Mouse (Mus musculus): ENCODE results near the gene Rab34. TPM values are rescaled to one million over a fixed set of nuclear protein-coding genes. Genes with fewer than 3 reads are reported as not detected.
"Not testable (repeated sequence)": the region's sequence is repeated elsewhere in the genome, so short reads cannot be mapped to it uniquely, and the experiment has no call there.

The Rab34 gene
- polyA plus RNA-seq, 1 experiment = 112 TPM

DNA sequence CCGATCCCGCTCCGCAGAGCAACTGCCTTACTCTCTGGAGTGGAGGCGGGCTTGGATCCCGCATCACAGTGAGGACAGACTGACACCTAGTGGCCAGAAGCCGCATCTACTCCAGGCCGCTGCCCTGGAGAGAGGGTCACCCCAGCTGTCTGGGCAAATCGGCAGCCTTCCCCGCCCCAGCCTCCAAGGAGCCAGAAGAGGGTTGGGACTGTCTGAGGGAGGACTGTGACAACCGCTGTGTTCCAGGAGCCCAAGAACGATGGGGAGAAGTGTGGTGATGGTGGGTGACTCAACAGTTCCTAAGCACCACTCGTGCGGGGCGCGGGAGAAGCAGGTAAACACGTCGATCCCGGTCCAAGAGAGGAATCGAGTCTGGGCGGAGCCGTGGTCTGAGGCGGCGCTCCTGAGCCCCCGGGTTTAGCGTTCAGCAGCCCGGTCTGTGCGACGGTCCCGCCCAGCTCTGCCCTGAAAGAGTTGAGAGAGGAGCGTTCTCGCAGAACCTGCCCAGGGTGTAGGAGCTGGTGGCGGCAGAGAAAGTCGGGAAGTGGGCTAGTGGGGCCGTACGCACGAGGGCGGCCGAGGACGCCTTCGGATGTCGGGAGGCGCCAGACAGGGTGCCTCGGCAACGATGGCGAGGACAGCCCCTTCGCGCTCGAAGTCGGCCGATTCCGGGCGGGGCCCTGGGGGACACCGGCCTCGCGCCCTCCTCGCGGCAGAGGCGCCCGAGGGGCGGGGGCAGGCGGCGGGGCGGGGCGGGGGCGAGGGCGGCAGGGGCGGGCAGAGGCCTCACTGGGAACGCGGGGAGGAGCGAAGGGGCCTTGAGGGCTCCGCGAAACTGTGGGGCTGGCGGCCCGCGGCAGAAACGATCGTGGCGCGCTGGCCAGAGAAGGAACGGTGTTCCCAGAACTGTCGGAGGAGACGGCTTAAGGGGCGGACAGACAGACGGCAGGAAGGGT lies 10.0 kb upstream of the Rab34 start:
- Histone ChIP-seq H3K4me1 (ENCODE audit: control insufficient read depth, insufficient read depth, low read length) (peaks cover 5% of the 10 kb centered on the region), H3K4me3 (ENCODE audit: insufficient read depth, low read length) (peak overlapping the region; percentile 63), H3K27ac (ENCODE audit: insufficient read depth, low read length) (peak overlapping the region; percentile 90)
- TF ChIP-seq CTCF (IDR thresholded peaks at IDR 0.05; ENCODE audit: borderline replicate concordance, insufficient read depth, low read length) (peak; percentile 88), POLR2A (IDR thresholded peaks at IDR 0.05; ENCODE audit: low read depth, low read length) (peak; percentile 72)

DNA sequence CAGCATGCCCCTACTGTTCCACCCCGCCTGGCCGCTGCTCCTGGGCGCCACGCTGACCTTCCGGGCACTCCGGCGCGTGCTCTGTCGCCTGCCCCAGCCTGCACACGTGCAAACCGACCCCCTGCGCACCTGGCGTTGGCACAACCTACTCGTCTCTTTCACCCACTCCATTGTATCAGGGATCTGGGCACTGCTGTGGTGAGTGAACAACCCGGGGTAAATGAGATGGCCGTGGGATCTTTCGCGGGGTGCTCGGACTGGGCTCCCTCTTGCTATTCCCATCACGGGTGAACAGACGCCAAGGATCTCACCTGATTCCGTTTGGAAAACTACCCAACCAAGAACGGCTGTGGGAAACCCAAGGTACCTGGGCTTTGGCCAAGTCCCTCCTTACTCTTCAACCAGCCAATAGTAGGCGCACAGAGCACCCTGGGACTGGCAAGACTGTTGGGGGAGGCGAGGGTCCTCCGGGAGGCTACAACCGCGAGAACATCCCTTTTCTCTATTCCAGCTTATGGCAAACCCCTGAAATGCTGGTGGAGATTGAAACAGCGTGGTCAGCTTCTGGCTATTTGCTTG lies 9.3 kb upstream of the Rab34 start:
- H3K4me1 ChIP-seq (ENCODE audit: control insufficient read depth, insufficient read depth, low read length) = peaks cover 5% of the 10 kb centered on the region
- TF ChIP-seq CTCF (IDR thresholded peaks at IDR 0.05; ENCODE audit: borderline replicate concordance, insufficient read depth, low read length) (no peak), POLR2A (IDR thresholded peaks at IDR 0.05; ENCODE audit: low read depth, low read length) (peak; percentile 46)
- peak overlapping the region; percentile 63 for H3K4me3 ChIP-seq (ENCODE audit: insufficient read depth, low read length)
- peak overlapping the region; percentile 86 for H3K27ac ChIP-seq (ENCODE audit: insufficient read depth, low read length)

DNA sequence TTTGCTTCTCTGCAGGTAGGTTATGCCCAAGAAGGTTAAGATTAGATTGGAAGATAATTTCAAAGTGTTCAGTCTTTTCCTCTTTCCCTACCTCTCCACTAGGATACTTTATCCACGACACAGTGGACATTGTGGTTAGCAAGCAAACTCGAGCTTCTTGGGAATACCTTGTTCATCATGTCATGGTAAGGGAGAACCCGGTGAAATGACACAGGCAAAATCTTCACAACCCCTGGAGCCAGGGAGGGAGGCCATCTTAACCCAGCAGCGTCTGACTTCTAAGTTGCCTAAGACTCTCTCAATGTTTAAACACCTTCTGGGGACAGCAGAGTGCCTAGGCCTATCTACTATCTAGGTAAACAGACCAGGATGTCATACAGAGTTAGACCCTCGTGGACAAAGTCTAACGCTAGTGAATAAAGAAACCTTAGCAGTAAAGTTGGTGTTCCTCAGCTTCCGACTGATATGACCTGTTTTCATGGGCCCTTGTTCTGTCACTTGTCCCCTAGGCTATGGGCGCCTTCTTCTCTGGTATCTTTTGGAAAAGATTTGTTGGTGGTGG lies 8.7 kb upstream of the Rab34 start:
- H3K4me3 ChIP-seq (ENCODE audit: insufficient read depth, low read length) = peak overlapping the region; percentile 63
- H3K4me1 ChIP-seq (ENCODE audit: control insufficient read depth, insufficient read depth, low read length) = peaks cover 5% of the 10 kb centered on the region
- TF ChIP-seq POLR2A (IDR thresholded peaks at IDR 0.05; ENCODE audit: low read depth, low read length) (no peak), CTCF (IDR thresholded peaks at IDR 0.05; ENCODE audit: borderline replicate concordance, insufficient read depth, low read length) (no peak)
- H3K27ac ChIP-seq (ENCODE audit: insufficient read depth, low read length) = peak overlapping the region; percentile 86; the same call in 1 of the 2 replicates

DNA sequence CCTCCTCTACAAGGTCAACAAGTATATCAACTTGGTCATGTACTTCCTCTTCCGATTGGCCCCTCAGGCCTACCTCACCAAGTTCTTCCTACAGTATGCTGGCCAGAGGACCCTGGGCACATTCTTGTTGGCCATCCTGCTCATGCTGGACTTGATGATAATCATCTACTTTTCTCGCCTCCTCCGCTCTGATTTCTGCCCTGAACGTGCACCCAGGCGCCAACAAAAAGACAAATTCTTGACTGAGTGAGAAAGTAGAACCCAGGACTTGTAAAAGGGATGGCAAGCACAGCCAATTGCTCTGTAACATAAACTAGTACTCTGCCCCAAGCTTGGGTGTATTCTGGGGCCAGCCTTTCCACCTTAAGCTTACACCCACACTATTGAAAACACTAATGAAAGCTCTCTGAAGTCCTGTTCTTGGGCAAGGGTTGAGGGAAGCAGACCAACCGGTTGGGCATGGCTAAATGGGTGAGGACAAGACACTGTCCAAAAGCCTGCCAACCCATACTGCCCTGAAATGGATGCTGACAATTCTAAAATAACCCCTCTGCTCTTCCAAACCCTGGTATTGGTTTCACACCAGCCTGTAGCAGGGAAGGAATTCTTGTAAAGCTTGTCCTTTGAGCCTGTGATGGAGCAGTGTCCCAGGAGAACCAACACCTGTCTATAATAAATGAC lies 8.0 kb upstream of the Rab34 start:
- TF ChIP-seq POLR2A (IDR thresholded peaks at IDR 0.05; ENCODE audit: low read depth, low read length) (no peak; the same call in none of the 2 replicates), CTCF (IDR thresholded peaks at IDR 0.05; ENCODE audit: borderline replicate concordance, insufficient read depth, low read length) (no peak)
- Histone ChIP-seq H3K27ac (ENCODE audit: insufficient read depth, low read length) (peak overlapping the region; percentile 2; the same call in 1 of the 2 replicates), H3K4me3 (ENCODE audit: insufficient read depth, low read length) (peak overlapping the region; percentile 63; the same call in 1 of the 2 replicates)

DNA sequence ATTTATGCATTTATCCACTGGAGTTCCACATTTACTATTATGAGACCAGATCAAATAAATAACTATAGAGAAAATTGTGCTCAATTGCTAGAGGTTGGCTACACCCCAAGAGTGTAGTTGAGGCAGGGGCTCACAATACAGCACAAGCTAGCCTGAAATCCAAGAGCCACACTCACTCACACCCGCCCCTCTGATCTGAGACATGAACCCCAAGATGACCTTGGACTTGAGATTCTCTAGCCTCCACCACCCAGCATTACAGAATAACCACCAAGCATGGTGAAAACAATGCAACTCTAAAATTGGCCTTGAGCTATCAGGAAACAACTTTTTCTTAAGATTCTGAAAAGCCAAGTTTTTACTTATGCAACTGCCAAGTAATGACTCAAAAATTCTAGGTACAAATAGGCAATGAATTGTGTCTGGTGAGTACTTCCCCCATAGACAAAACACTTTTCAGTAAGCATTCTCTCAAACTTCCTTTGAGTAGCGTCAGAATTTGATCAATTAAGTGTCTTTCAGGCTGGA lies 6.3 kb upstream of the Rab34 start:
- H3K4me1 ChIP-seq (ENCODE audit: control insufficient read depth, insufficient read depth, low read length) = 0 out of 2 replicates have a peak, but pooled peaks cover 5% of the 10 kb centered on the region
- peak overlapping the region; percentile 88; the same call in 1 of the 2 replicates for H3K27ac ChIP-seq (ENCODE audit: insufficient read depth, low read length)
- H3K4me3 ChIP-seq (ENCODE audit: insufficient read depth, low read length) = peak overlapping the region; percentile 86
- TF ChIP-seq CTCF (IDR thresholded peaks at IDR 0.05; ENCODE audit: borderline replicate concordance, insufficient read depth, low read length) (no peak), POLR2A (IDR thresholded peaks at IDR 0.05; ENCODE audit: low read depth, low read length) (peak; percentile 19; the same call in 1 of the 2 replicates)

More for the DNA sequence above, 8.0 kb upstream of the Rab34 start:
- H3K4me1 ChIP-seq (ENCODE audit: control insufficient read depth, insufficient read depth, low read length) = peaks cover 5% of the 10 kb centered on the region; the same call in 1 of the 2 replicates

DNA sequence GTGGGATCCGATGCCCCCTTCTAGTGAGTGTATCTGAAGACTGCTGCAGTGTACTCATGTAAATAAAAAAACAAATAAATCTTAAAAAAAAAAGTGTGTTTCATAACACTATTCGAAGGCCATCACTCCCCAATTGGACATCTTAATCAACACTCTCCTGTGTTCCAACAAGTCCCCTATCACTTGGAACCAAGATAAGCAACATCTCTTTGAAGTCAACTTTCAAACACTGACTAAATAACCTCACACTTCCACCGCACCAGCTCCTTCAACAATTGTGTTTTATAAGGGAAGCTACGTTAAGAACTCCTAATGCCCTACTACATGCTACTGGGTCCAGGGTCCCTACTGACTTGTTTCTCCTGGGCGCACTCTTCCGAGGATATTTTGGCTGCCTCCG lies 5.8 kb upstream of the Rab34 start:
- Histone ChIP-seq H3K27ac (ENCODE audit: insufficient read depth, low read length) (peak overlapping the region; percentile 88), H3K4me3 (ENCODE audit: insufficient read depth, low read length) (peak overlapping the region; percentile 86), H3K4me1 (ENCODE audit: control insufficient read depth, insufficient read depth, low read length) (0 out of 2 replicates have a peak, but pooled peaks cover 5% of the 10 kb centered on the region)
- TF ChIP-seq CTCF (IDR thresholded peaks at IDR 0.05; ENCODE audit: borderline replicate concordance, insufficient read depth, low read length) = no peak
- TF ChIP-seq POLR2A (IDR thresholded peaks at IDR 0.05; ENCODE audit: low read depth, low read length) = peak; percentile 19; the same call in 1 of the 2 replicates

DNA sequence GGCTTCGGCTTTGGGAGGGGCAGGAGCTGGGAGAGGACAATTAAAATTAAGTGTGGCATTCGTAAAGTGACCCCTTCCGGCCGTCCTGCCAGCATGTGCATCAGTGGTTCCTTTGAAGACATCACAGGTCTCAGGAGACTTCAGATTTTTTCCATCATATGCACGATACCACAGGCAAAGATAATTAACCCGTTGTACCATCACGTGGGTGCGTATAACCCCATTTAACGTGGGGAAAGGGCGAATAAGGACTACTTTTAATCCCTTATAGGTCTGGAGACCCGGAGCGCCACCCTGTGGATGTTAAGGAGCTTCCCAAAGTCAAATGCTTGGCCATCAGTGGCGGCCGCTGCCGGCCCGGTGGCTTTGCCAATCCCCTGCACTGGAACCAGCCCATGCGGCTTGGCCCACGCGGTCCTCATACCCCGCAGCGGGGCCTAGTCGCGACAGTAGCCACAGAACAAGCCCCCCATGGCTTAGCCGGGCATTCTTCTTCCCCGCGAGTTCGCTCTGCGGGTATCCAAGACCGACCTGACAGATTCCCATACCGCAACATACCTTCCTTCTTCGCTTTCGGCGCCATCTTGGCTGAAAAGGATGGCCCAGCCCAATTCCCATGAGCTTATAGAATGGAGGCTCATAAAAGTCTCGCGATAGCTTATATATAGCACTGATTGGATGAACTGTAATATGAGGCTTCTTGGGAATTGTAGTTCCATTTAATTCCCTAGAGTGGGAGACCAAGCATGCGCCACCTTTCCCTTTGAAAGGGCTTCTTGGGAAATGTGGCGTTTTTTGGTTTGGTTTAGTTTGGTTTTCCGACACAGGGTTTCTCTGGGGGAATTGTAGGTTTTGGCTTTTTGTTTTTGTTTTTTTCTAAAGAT lies 5.0 kb upstream of the Rab34 start, which contains the start of gene Rpl23a:
Gene Rpl23a, minus strand, starts transcription at position 624 of the 884 bp plus-strand sequence.
- peak within 1 kb of the TSS; percentile 88 for H3K27ac ChIP-seq (ENCODE audit: insufficient read depth, low read length)
- peak within 1 kb of the TSS; percentile 86 for H3K4me3 ChIP-seq (ENCODE audit: insufficient read depth, low read length)
- H3K4me1 ChIP-seq (ENCODE audit: control insufficient read depth, insufficient read depth, low read length) = 0 out of 2 replicates have a peak, but pooled peaks cover 5% of the 10 kb centered on the region
- TF ChIP-seq POLR2A (IDR thresholded peaks at IDR 0.05; ENCODE audit: low read depth, low read length) = peak; percentile 97
- TF ChIP-seq CTCF (IDR thresholded peaks at IDR 0.05; ENCODE audit: borderline replicate concordance, insufficient read depth, low read length) = no peak

DNA sequence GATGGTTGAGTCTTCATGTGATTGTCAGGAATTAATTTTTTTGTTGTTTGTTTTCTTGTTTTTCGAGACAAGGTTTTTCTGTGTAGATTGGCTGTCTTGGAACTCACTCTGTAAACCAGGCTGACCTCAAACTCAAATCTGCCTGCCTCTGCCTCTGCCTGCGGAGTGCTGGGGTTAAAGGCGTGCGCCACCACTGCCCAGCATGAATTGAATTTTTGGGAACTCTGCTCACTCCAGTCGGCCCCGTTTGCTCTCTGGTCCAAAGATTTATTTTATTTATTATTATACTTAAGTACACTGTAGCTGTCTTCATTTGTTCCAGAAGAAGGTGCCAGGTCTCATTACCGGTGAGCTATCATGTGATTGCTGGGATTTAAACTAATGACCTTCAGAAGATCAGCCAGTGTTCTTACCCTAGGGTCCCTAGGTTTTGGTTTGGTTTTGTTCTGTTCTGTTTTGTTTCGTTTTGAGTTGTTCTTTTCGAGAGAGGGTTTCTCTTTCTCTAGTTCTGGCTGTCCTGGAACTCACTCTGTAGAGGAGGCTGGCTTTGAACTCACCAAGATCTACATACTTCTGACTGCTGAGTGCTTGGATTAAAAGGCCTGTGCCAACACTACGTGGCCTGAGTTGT lies 4.2 kb upstream of the Rab34 start:
- H3K27ac ChIP-seq (ENCODE audit: insufficient read depth, low read length) = no peak overlapping the region
- H3K4me1 ChIP-seq (ENCODE audit: control insufficient read depth, insufficient read depth, low read length) = 0 out of 2 replicates have a peak, but pooled peaks cover 5% of the 10 kb centered on the region
- TF ChIP-seq CTCF (IDR thresholded peaks at IDR 0.05; ENCODE audit: borderline replicate concordance, insufficient read depth, low read length) (no peak), POLR2A (IDR thresholded peaks at IDR 0.05; ENCODE audit: low read depth, low read length) (no peak)
- no peak overlapping the region; the same call in 1 of the 2 replicates for H3K4me3 ChIP-seq (ENCODE audit: insufficient read depth, low read length)

DNA sequence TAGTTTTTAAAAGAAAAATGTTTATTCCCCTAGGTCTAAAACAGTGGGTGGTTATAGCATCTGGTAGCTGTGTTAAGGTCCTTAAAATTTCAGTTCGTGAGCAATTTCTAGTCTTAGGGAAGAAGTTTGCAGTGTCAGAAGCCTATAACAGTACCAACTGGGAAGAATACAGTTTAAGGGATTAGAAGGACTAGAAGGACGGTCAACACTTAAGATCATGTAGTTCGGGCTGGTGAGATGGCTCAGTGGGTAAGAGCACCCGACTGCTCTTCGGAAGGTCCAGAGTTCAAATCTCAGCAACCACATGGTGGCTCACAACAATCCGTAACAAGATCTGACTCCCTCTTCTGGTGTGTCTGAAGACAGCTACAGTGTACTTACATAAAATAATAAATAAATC lies 3.5 kb upstream of the Rab34 start:
- not testable (repeated sequence) for H3K27ac ChIP-seq (ENCODE audit: insufficient read depth, low read length); H3K4me1 ChIP-seq (ENCODE audit: control insufficient read depth, insufficient read depth, low read length); H3K4me3 ChIP-seq (ENCODE audit: insufficient read depth, low read length)

All from embryonic fibroblast, embryonic 13.5 days (primary cell).